Mouse (Mus musculus) lung, adult 2 months (tissue): Measurements from ENCODE around the gene Olfr215.

Experiments used
- CTCF ChIP-seq: fragments of 200-500 bp; IDR thresholded peaks from 2 replicates; pipeline ENCODE4 v1.5.1; 2011; ENCODE audit warnings: mild to moderate bottlenecking, low read length, control low read depth; ENCODE audit not compliant: insufficient read depth
- POLR2A ChIP-seq: fragments of 200-500 bp; IDR thresholded peaks from 2 replicates; pipeline ENCODE4 v1.6.1; 2011; ENCODE audit warnings: low read depth, mild to moderate bottlenecking, control low read depth, low read length, borderline replicate concordance; ENCODE audit errors: extremely low read depth

GRCm38 (mm10) chr6:116569834-116570233 is 14.2 kb downstream of the Olfr215 start:
- TF ChIP-seq CTCF = no peak
- TF ChIP-seq POLR2A = no peak
